Mouse (Mus musculus) forebrain, embryonic 11.5 days (tissue): Measurements from ENCODE around the gene Acbd4. TPM values are rescaled to one million over a fixed set of nuclear protein-coding genes. Genes with fewer than 3 reads are reported as not detected.

Source experiments
- ATAC-seq: fragments of 200-750 bp; cut with Nextera tagmentation; replicated peaks from 2 replicates; pipeline ENCODE4 v1.8.0; 2017; ENCODE audit warnings: moderate TSS enrichment; ENCODE audit not compliant: low FRiP score
- DNase-seq: peaks from one replicate; pipeline ENCODE4 v3.0.0-alpha.2; 2017; ENCODE audit warnings: low spot score
- H3K27ac ChIP-seq: fragments of 300-500 bp; sonication (generic); 2 replicates; pipeline ENCODE4 v1.5.1; 2014; ENCODE audit warnings: low read depth, low read length
- H3K27me3 ChIP-seq: fragments of 300-500 bp; sonication (generic); 2 replicates; pipeline ENCODE4 v1.6.1; 2014; ENCODE audit warnings: mild to moderate bottlenecking, low read length, mixed read lengths; ENCODE audit not compliant: control insufficient read depth, insufficient read depth
- H3K36me3 ChIP-seq: fragments of 300-500 bp; sonication (generic); 2 replicates; pipeline ENCODE4 v1.6.1; 2014; ENCODE audit warnings: mild to moderate bottlenecking, low read length, moderate library complexity, mixed read lengths; ENCODE audit not compliant: control insufficient read depth, insufficient read depth
- H3K4me1 ChIP-seq: fragments of 300-500 bp; sonication (generic); replicated peaks from 2 replicates; pipeline ENCODE4 v1.6.1; 2014; ENCODE audit warnings: low read length, mixed read lengths; ENCODE audit not compliant: control insufficient read depth, insufficient read depth
- H3K4me2 ChIP-seq: fragments of 300-500 bp; sonication (generic); 2 replicates; pipeline ENCODE4 v1.6.1; 2014; ENCODE audit warnings: low read depth, mild to moderate bottlenecking, low read length, moderate library complexity, mixed read lengths; ENCODE audit not compliant: severe bottlenecking
- H3K4me3 ChIP-seq: fragments of 300-500 bp; sonication (generic); 2 replicates; pipeline ENCODE4 v1.5.1; 2014; ENCODE audit warnings: low read depth, low read length
- H3K9ac ChIP-seq: fragments of 300-500 bp; sonication (generic); 2 replicates; pipeline ENCODE4 v1.6.1; 2014; ENCODE audit warnings: low read length
- H3K9me3 ChIP-seq: fragments of 300-500 bp; sonication (generic); 2 replicates; pipeline ENCODE4 v1.6.1; 2016; ENCODE audit warnings: low read length, mixed read lengths; ENCODE audit not compliant: control insufficient read depth
- WGBS: fragments of 180-500 bp; shearing (Covaris S2); extraction: QIAGEN DNeasy Blood & Tissue Kit; methylation state at CpG from one replicate; pipeline ENCODE4 v1.1.7; 2014; 5-methylcytosine and 5-hydroxymethylcytosine counted together
- polyA plus RNA-seq: library from polyadenylated mRNA; unstranded; fragments of >200 nt; fragmentation: Nextera tagmentation; extraction: Ambion mirVana; gene quantifications from 2 replicates; pipeline ENCODE4 v1.2.1, GENCODE M21; 2014

The Acbd4 gene
- polyA plus RNA-seq, 1 experiment from 2014 or later: 8.1 TPM

DNA sequence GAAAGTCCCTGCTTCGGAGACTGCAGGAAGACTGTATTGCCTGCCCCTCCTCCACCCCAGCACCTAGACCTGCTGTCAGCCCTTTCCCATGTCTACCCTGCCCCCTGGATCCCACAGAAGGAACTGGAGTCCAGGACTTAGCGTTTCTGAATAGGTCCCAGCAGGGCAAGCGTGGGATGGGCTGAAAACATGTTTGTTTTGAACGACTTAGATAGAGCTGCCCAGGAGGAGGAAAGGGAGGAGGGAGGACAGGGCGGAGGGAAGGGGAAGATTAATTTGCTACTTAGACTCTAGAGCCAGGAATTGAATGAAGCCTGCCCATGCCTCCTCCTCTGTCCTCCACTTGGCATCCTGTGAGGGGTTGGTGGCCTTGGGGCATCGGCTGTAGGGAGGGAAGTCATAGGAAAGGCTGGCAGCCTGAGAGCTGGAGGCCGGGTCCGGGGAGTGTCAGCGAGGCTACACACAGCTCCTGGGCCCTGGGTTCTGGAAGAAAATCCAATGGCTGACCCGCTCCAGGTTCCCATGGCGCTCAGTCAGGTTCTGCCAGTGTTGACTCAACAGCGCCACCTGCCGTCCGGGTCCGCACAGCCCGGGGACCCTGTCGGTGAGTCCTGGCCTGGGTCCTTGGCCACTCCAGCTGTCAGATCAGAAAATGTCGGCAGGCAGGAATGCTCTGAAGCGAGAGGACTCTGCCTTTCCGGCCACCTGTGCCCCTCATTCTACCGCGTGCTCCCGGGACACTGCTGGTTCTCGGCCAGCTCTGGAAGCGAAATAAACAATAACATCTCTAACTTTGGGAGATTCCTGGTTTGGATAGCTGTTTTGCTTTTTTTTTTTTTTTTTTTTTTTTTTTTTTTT lies 57.4 kb downstream of the Acbd4 start:
- ATAC-seq (peak; percentile 91), DNase-seq (peak; percentile 98)
- Histone ChIP-seq H3K4me2 (peak overlapping the region; percentile 27), H3K27me3 (no peaks in the 10 kb centered on the region), H3K9me3 (no peaks in the 10 kb centered on the region), H3K9ac (no peak overlapping the region), H3K4me3 (peak overlapping the region; percentile 6; the same call in 1 of the 2 replicates), H3K27ac (no peak overlapping the region), H3K36me3 (no peaks in the 10 kb centered on the region), H3K4me1 (no peaks in the 10 kb centered on the region)
- WGBS: 2% methylated on average over 25 of the region's 25 CpGs

- Histone ChIP-seq H3K27me3 (no peaks in the 10 kb centered on the region), H3K36me3 (no peaks in the 10 kb centered on the region), H3K4me3 (no peak overlapping the region), H3K9me3 (no peaks in the 10 kb centered on the region), H3K4me1 (no peaks in the 10 kb centered on the region), H3K4me2 (no peak overlapping the region), H3K9ac (no peak overlapping the region), H3K27ac (no peak overlapping the region)
- WGBS: 93% methylated on average over 11 of the region's 11 CpGs
- ATAC-seq: no peak
- DNase-seq: no peak
These were observed 59.3 kb downstream of the Acbd4 start for GRCm38 (mm10) chr11:103160738-103161137.

- peak; percentile 49 for DNase-seq
These were observed 60.0 kb downstream of the Acbd4 start for GRCm38 (mm10) chr11:103161449-103161848.

More at GRCm38 (mm10) chr11:103161449-103161848, 60.0 kb downstream of the Acbd4 start:
- Histone ChIP-seq H3K27me3 (no peaks in the 10 kb centered on the region), H3K36me3 (no peaks in the 10 kb centered on the region), H3K27ac (no peak overlapping the region), H3K4me1 (no peaks in the 10 kb centered on the region), H3K4me3 (no peak overlapping the region), H3K4me2 (no peak overlapping the region), H3K9ac (no peak overlapping the region), H3K9me3 (no peaks in the 10 kb centered on the region)
- no peak for ATAC-seq
- 79% methylated on average over 7 of the region's 7 CpGs for WGBS

Other genes with a start within 250 kb of the Acbd4 start
- gene Eftud2, start 220.7 kb upstream of the Acbd4 start, polyA plus RNA-seq: 317 and 330 TPM in 2 replicates
- 2.3 and 3.5 TPM in 2 replicates for gene Ccdc103, start 220.5 kb upstream of the Acbd4 start, polyA plus RNA-seq
- gene Fam187a, start 216.5 kb upstream of the Acbd4 start, polyA plus RNA-seq: not detected in 2 replicates
- gene Gfap, start 200.8 kb upstream of the Acbd4 start, polyA plus RNA-seq: 0.09 TPM in 1 of 2 replicates, not detected in the other
- gene Kif18b, start 176.6 kb upstream of the Acbd4 start, polyA plus RNA-seq: 13.0 and 13.3 TPM in 2 replicates
- 3.9 and 4.5 TPM in 2 replicates for gene C1ql1, start 155.0 kb upstream of the Acbd4 start, polyA plus RNA-seq
- gene Nmt1, start 73.5 kb upstream of the Acbd4 start, polyA plus RNA-seq: 53.8 and 58.6 TPM in 2 replicates
- gene Dcakd, start 73.3 kb upstream of the Acbd4 start, polyA plus RNA-seq: 276 and 295 TPM in 2 replicates
- gene Plcd3, start within 50 bp of the Acbd4 start, polyA plus RNA-seq: 0.69 and 0.86 TPM in 2 replicates
- 3.9 and 4.6 TPM in 2 replicates for gene Hexim1, start 14.5 kb downstream of the Acbd4 start, polyA plus RNA-seq
- gene Hexim2, start 30.7 kb downstream of the Acbd4 start, polyA plus RNA-seq: 8.7 and 9.2 TPM in 2 replicates
- 0.76 and 1.8 TPM in 2 replicates for gene Fmnl1, start 69.4 kb downstream of the Acbd4 start, polyA plus RNA-seq
- 0.23 and 0.32 TPM in 2 replicates for gene 1700023F06Rik, start 106.9 kb downstream of the Acbd4 start, polyA plus RNA-seq
- not detected in 2 replicates for gene Spata32, start 116.8 kb downstream of the Acbd4 start, polyA plus RNA-seq
- 3.8 and 4.6 TPM in 2 replicates for gene Map3k14, start 165.8 kb downstream of the Acbd4 start, polyA plus RNA-seq